In the genomic region with DNA sequence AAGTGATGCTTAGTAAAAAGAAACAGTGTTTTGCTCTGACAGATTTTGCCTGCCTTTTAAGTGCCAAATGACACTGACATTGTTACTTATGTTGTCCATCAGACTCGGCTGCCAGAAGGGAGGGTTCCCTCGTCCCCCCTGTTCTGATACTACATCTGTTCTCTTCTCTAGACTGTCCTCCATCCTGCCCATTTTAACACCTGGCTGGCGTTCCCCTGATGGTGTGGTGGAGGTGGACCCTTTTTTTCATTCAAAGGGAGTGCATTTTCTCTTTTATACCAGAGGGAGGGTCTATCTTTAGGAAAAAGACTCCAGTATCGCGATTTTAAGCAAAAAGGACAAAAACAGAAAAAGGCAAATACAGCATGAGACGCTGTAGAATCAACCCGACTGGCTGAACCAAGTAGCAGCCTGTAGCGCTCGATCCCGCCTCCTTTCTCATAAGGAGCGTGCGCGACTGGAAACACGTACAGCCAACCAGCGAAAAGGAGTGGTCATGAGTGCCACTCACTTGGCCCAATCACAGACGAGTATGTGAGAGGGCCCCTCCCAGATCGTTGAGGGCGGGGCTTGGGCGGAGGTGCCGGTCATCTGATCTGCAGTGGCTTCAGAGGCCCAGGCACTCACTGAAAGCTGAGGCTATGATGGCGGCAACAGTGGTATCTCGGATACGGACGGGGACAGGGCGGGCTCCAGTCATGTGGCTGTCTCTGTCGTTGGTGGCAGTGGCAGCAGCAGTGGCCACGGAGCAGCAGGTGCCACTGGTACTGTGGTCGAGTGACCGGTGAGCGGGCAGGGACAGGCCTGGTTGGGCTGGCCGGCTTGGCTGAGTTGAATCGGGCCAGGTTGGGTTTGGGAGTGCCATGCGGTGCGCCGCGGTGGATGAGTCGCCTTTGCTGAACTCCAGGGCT, we compare ENCODE assay signal across 8 mouse cellular contexts. TPM values are rescaled to one million over a fixed set of nuclear protein-coding genes. Genes with fewer than 3 reads are reported as not detected.
A peak's percentile ranks its signal among the peaks of the same experiment; 100 is the strongest.
DNase-seq lines count a peak whose midpoint lies in the region; ATAC-seq and TF ChIP-seq lines count a peak whose summit lies in the region.

Atp6ap1 (plus strand) TSS at position 560 of the 911 bp plus-strand sequence.

- no peaks in the 10 kb centered on the region for H3K27me3 ChIP-seq in CH12.LX (replicated peaks)
- H3K27me3 ChIP-seq in forebrain, embryonic 11.5 days (ENCODE audit: control insufficient read depth, insufficient read depth, low read length), result no peaks in the 10 kb centered on the region
- no peaks in the 10 kb centered on the region for H3K27me3 ChIP-seq in heart, embryonic 16.5 days (ENCODE audit: control insufficient read depth, insufficient read depth, low read length)
- no peaks in the 10 kb centered on the region for H3K27me3 ChIP-seq in liver, embryonic 16.5 days (ENCODE audit: control insufficient read depth, insufficient read depth, low read depth, low read length)
- no peaks in the 10 kb centered on the region for H3K27me3 ChIP-seq in neural tube, embryonic 13.5 days
- no peaks in the 10 kb centered on the region for H3K27me3 ChIP-seq in testis, adult 2 months (ENCODE audit: control insufficient read depth, insufficient read depth, low read length)

- in situ Hi-C loops in CH12.LX (cut with MboI; ENCODE audit: low pct_ligation_motif_present, low pct_unique_long_range_greater_than_20kb, low sequenced_read_pairs), result no loop called here

- peak within 1 kb of the TSS; percentile 44; the same call in 1 of the 2 replicates for H3K27ac ChIP-seq in CH12.LX (ENCODE audit: insufficient read depth, low read depth)
- H3K27ac ChIP-seq in forebrain, embryonic 11.5 days (ENCODE audit: low read depth, low read length), result no peak within 1 kb of the TSS
- H3K27ac ChIP-seq in heart, embryonic 16.5 days (ENCODE audit: low read length), result peak within 1 kb of the TSS; percentile 62
- peak within 1 kb of the TSS; percentile 84 for H3K27ac ChIP-seq in liver, embryonic 16.5 days (ENCODE audit: low read length)
- H3K27ac ChIP-seq in neural tube, embryonic 13.5 days (replicated peaks), result peak within 1 kb of the TSS; percentile 76
- peak within 1 kb of the TSS; percentile 69 for H3K27ac ChIP-seq in testis, adult 2 months (ENCODE audit: control insufficient read depth, insufficient read depth, low read depth, low read length)

- peak; percentile 93 for DNase-seq in CH12.LX (ENCODE audit: extremely low read depth)
- peak; percentile 82 for DNase-seq in c-Kit-positive CD71-positive TER-119-negative erythroid progenitor cells, embryonic 14.5 days (ENCODE audit: low read depth)
- DNase-seq in forebrain, embryonic 11.5 days (ENCODE audit: low spot score), result peak; percentile 93
- DNase-seq in kidney, postnatal 4 days, result peak; percentile 94 to 96

- H3K9me3 ChIP-seq in CH12.LX (replicated peaks; ENCODE audit: low read length), result no peaks in the 10 kb centered on the region
- H3K9me3 ChIP-seq in forebrain, embryonic 11.5 days (ENCODE audit: control insufficient read depth, low read length), result no peaks in the 10 kb centered on the region
- H3K9me3 ChIP-seq in heart, embryonic 16.5 days (replicated peaks; ENCODE audit: control insufficient read depth, low read length), result no peaks in the 10 kb centered on the region
- H3K9me3 ChIP-seq in liver, embryonic 16.5 days (replicated peaks; ENCODE audit: control insufficient read depth, low read length), result no peaks in the 10 kb centered on the region
- no peaks in the 10 kb centered on the region for H3K9me3 ChIP-seq in neural tube, embryonic 13.5 days

- H3K36me3 ChIP-seq in CH12.LX (replicated peaks in 1 of 2; ENCODE audit: control insufficient read depth in 1 of 2, insufficient read depth in 1 of 2, low read length in 1 of 2), result peaks cover 21 to 27% of the 10 kb centered on the region in 2 experiments
- no peaks in the 10 kb centered on the region; the same call in 1 of the 2 replicates for H3K36me3 ChIP-seq in forebrain, embryonic 11.5 days (ENCODE audit: control insufficient read depth, insufficient read depth, low read length)
- peaks cover 6% of the 10 kb centered on the region; the same call in 1 of the 2 replicates for H3K36me3 ChIP-seq in heart, embryonic 16.5 days (ENCODE audit: control insufficient read depth, insufficient read depth)
- H3K36me3 ChIP-seq in liver, embryonic 16.5 days (ENCODE audit: control insufficient read depth, insufficient read depth), result peaks cover 7% of the 10 kb centered on the region; the same call in 1 of the 2 replicates
- peaks cover 19% of the 10 kb centered on the region for H3K36me3 ChIP-seq in neural tube, embryonic 13.5 days
- H3K36me3 ChIP-seq in testis, adult 2 months (ENCODE audit: control insufficient read depth, insufficient read depth, low read length), result no peaks in the 10 kb centered on the region

- peaks cover 0 to 16% of the 10 kb centered on the region in 2 experiments; a peak in 2 of 4 replicates for H3K4me1 ChIP-seq in CH12.LX (ENCODE audit: control insufficient read depth in 1 of 2, insufficient read depth in 2 of 2)
- H3K4me1 ChIP-seq in forebrain, embryonic 11.5 days (replicated peaks; ENCODE audit: control insufficient read depth, insufficient read depth, low read length), result 0 out of 2 replicates have a peak, but pooled peaks cover 2% of the 10 kb centered on the region
- H3K4me1 ChIP-seq in heart, embryonic 16.5 days (ENCODE audit: control insufficient read depth, insufficient read depth, low read length), result 0 out of 2 replicates have a peak, but pooled peaks cover 3% of the 10 kb centered on the region
- peaks cover 4% of the 10 kb centered on the region; the same call in 1 of the 2 replicates for H3K4me1 ChIP-seq in liver, embryonic 16.5 days (ENCODE audit: control insufficient read depth, low read depth, low read length)
- H3K4me1 ChIP-seq in neural tube, embryonic 13.5 days (replicated peaks), result peaks cover 10% of the 10 kb centered on the region
- H3K4me1 ChIP-seq in testis, adult 2 months (ENCODE audit: control insufficient read depth, insufficient read depth, low read length), result no peaks in the 10 kb centered on the region; the same call in 1 of the 2 replicates

- 10% methylated on average over 37 of the region's 37 CpGs for whole genome bisulfite sequencing in forebrain, embryonic 11.5 days
- 14% methylated on average over 37 of the region's 37 CpGs for WGBS in heart, embryonic 16.5 days
- 19% methylated on average over 37 of the region's 37 CpGs for WGBS in liver, embryonic 16.5 days (ENCODE audit: insufficient replicate concordance)
- WGBS in neural tube, embryonic 13.5 days, result 17% methylated on average over 37 of the region's 37 CpGs

- H3K4me3 ChIP-seq in CH12.LX (replicated peaks in 1 of 3; ENCODE audit: low read depth in 2 of 3, low read length in 2 of 3, poor library complexity in 1 of 3), result peak within 1 kb of the TSS; percentile 65 to 100 (median 73)
- peak within 1 kb of the TSS; percentile 64 for H3K4me3 ChIP-seq in forebrain, embryonic 11.5 days (ENCODE audit: low read depth, low read length)
- peak within 1 kb of the TSS; percentile 73 for H3K4me3 ChIP-seq in heart, embryonic 16.5 days (ENCODE audit: low read length)
- H3K4me3 ChIP-seq in liver, embryonic 16.5 days (ENCODE audit: low read depth, low read length), result peak within 1 kb of the TSS; percentile 79
- H3K4me3 ChIP-seq in neural tube, embryonic 13.5 days, result peak within 1 kb of the TSS; percentile 63
- peak within 1 kb of the TSS; percentile 90 for H3K4me3 ChIP-seq in testis, adult 2 months (ENCODE audit: control insufficient read depth, low read depth, low read length)

- ATAC-seq in forebrain, embryonic 11.5 days (replicated peaks; ENCODE audit: low FRiP score), result peak; percentile 99
- peak; percentile 97 for ATAC-seq in heart, embryonic 16.5 days (replicated peaks; ENCODE audit: extremely low read depth, insufficient read depth, low FRiP score)
- ATAC-seq in liver, embryonic 16.5 days (ENCODE audit: low read depth), result peak; percentile 99
- peak; percentile 99 for ATAC-seq in neural tube, embryonic 13.5 days (ENCODE audit: low read depth)

- H3K4me2 ChIP-seq in CH12.LX (ENCODE audit: insufficient read depth, low read depth, poor library complexity, severe bottlenecking), result peak within 1 kb of the TSS; percentile 82
- H3K4me2 ChIP-seq in forebrain, embryonic 11.5 days (ENCODE audit: low read depth, low read length, severe bottlenecking), result peak within 1 kb of the TSS; percentile 62
- peak within 1 kb of the TSS; percentile 73 for H3K4me2 ChIP-seq in heart, embryonic 16.5 days (ENCODE audit: low read depth, low read length)
- peak within 1 kb of the TSS; percentile 69 for H3K4me2 ChIP-seq in liver, embryonic 16.5 days (ENCODE audit: low read depth, low read length)
- H3K4me2 ChIP-seq in neural tube, embryonic 13.5 days, result peak within 1 kb of the TSS; percentile 70

- TF ChIP-seq CTCF in CH12.LX (conservative IDR thresholded peaks at IDR 0.05 in 1 of 2, IDR thresholded peaks at IDR 0.05 in 1 of 2; ENCODE audit: low read depth in 2 of 2, low read length in 2 of 2), result no peak
- TF ChIP-seq CTCF in testis, adult 2 months (IDR thresholded peaks at IDR 0.05; ENCODE audit: control insufficient read depth, insufficient read depth, insufficient replicate concordance, low read depth, low read length), result no peak

- no peak for TF ChIP-seq EP300 in CH12.LX (IDR thresholded peaks at IDR 0.05; ENCODE audit: low read length)

- dilution Hi-C loops in CH12.LX (cut with MboI; ENCODE audit: extremely low pct_ligation_motif_present, extremely low pct_unique_long_range_greater_than_20kb, low sequenced_read_pairs), result no loop called here

- peak within 1 kb of the TSS; percentile 77 for H3K9ac ChIP-seq in CH12.LX (ENCODE audit: insufficient read depth, low read depth)
- peak within 1 kb of the TSS; percentile 69 for H3K9ac ChIP-seq in forebrain, embryonic 11.5 days (ENCODE audit: low read length)
- H3K9ac ChIP-seq in heart, embryonic 16.5 days (ENCODE audit: low read length), result peak within 1 kb of the TSS; percentile 84
- peak within 1 kb of the TSS; percentile 85 for H3K9ac ChIP-seq in liver, embryonic 16.5 days (ENCODE audit: low read depth, low read length)
- H3K9ac ChIP-seq in neural tube, embryonic 13.5 days, result peak within 1 kb of the TSS; percentile 80

- TF ChIP-seq POLR2A in CH12.LX (IDR thresholded peaks at IDR 0.05; ENCODE audit: low read depth, low read length), result peak; percentile 80
- no peak; the same call in 1 of the 2 replicates for TF ChIP-seq POLR2A in testis, adult 2 months (IDR thresholded peaks at IDR 0.05; ENCODE audit: control insufficient read depth, low read depth, low read length)

- TF ChIP-seq RAD21 in CH12.LX (IDR thresholded peaks at IDR 0.05; ENCODE audit: low read depth, low read length), result no peak

- no peaks in the 10 kb centered on the region; the same call in 1 of the 2 replicates for H3K79me2 ChIP-seq in CH12.LX (replicated peaks; ENCODE audit: control insufficient read depth, extremely low read depth, insufficient read depth, poor library complexity, severe bottlenecking)

RNA-seq across cellular contexts. Expression of gene Atp6ap1, which starts in this region (rescaled TPM):
- 47.2 and 53.8 TPM in 2 replicates for total RNA-seq in CH12.LX (2012; rRNA removed)
- total RNA-seq in CH12.LX (2014; rRNA removed), result 52.8 and 53.3 TPM in 2 replicates
- 61.3 and 66.4 TPM in 2 replicates for polyA plus RNA-seq in CH12.LX (2012; ENCODE audit: insufficient read length, low read depth)
- polyA plus RNA-seq in forebrain, embryonic 11.5 days (2014; fragmentation: Nextera tagmentation; extraction: Ambion mirVana), result 82.1 and 86.5 TPM in 2 replicates
- polyA plus RNA-seq in heart, embryonic 16.5 days (2015; fragmentation: Nextera tagmentation; extraction: Ambion mirVana), result 126 and 131 TPM in 2 replicates
- polyA plus RNA-seq in liver, embryonic 16.5 days (2015; fragmentation: Nextera tagmentation; extraction: Ambion mirVana), result 79.2 and 79.8 TPM in 2 replicates
- 215 and 225 TPM in 2 replicates for polyA plus RNA-seq in neural tube, embryonic 13.5 days (2015; fragmentation: Nextera tagmentation; extraction: Ambion mirVana)
- 40.3 and 41.6 TPM in 2 replicates for polyA plus RNA-seq in testis, adult 2 months (2012; rRNA removed)
